Mouse (Mus musculus) CH12.LX (cell line): Measurements from ENCODE around the gene Cebpzos. TPM values are rescaled to one million over a fixed set of nuclear protein-coding genes. Genes with fewer than 3 reads are reported as not detected.

ENCODE experiments used
- DNase-seq: peaks from one replicate; pipeline ENCODE4 v3.0.0-alpha.2; 2013; ENCODE audit errors: extremely low read depth
- H3K27ac ChIP-seq: 2 replicates; pipeline ENCODE4 v1.5.1; 2012; ENCODE audit warnings: low read depth, mild to moderate bottlenecking, control low read depth, moderate library complexity; ENCODE audit not compliant: insufficient read depth
- H3K27me3 ChIP-seq: replicated peaks from 2 replicates; pipeline ENCODE3; 2012; ENCODE audit warnings: inconsistent platforms
- H3K36me3 ChIP-seq, 2 experiments: replicated peaks in 1 of 2; 2 replicates each; pipeline versions ENCODE3 to v1.6.1; 2012; ENCODE audit warnings: inconsistent platforms in 1 of 2, low read length in 1 of 2, mild to moderate bottlenecking in 1 of 2, mixed read lengths in 1 of 2, moderate library complexity in 1 of 2; ENCODE audit not compliant: control insufficient read depth in 1 of 2, insufficient read depth in 1 of 2
- H3K4me1 ChIP-seq, 2 experiments: 2 replicates each; pipeline ENCODE4 v1.6.1; 2012; ENCODE audit warnings: inconsistent platforms in 1 of 2, moderate library complexity in 1 of 2; ENCODE audit not compliant: insufficient read depth in 2 of 2, control insufficient read depth in 1 of 2
- H3K4me2 ChIP-seq: 2 replicates; pipeline ENCODE4 v1.6.1; 2012; ENCODE audit warnings: low read depth, mild to moderate bottlenecking, control low read depth; ENCODE audit not compliant: poor library complexity, insufficient read depth, severe bottlenecking
- H3K4me3 ChIP-seq, 3 experiments: fragments of 150-350 bp in 1 of 3; sonication (generic) in 1 of 3; replicated peaks in 1 of 3; 2 replicates each; pipeline versions ENCODE3 to v1.5.1; 2011 to 2012; ENCODE audit warnings: low read depth in 2 of 3, low read length in 2 of 3, mild to moderate bottlenecking in 2 of 3, moderate library complexity in 2 of 3, control low read depth in 1 of 3, improper control_type of control experiment in 1 of 3, inconsistent platforms in 1 of 3, mixed read lengths in 1 of 3; ENCODE audit not compliant: poor library complexity in 1 of 3
- H3K79me2 ChIP-seq: replicated peaks from 2 replicates; pipeline ENCODE4 v1.6.1; 2012; ENCODE audit warnings: mild to moderate bottlenecking, moderate library complexity; ENCODE audit not compliant: control insufficient read depth, poor library complexity, insufficient read depth, severe bottlenecking; ENCODE audit errors: extremely low read depth
- H3K9ac ChIP-seq: 2 replicates; pipeline ENCODE4 v1.6.1; 2012; ENCODE audit warnings: low read depth, mild to moderate bottlenecking, control low read depth, moderate library complexity; ENCODE audit not compliant: insufficient read depth
- H3K9me3 ChIP-seq: replicated peaks from 2 replicates; pipeline ENCODE3; 2012; ENCODE audit warnings: low read length, inconsistent platforms, mixed read lengths
- CHD1 ChIP-seq: IDR thresholded peaks from 2 replicates; pipeline ENCODE4 v1.6.1; 2012; ENCODE audit warnings: low read depth, low read length, improper control_type of control experiment, inconsistent platforms
- ETS1 ChIP-seq: conservative IDR thresholded peaks from 2 replicates; pipeline ENCODE4 v1.6.1; 2012; ENCODE audit warnings: low read depth, mild to moderate bottlenecking, inconsistent platforms, low read length, improper control_type of control experiment, moderate library complexity
- MAFK ChIP-seq: IDR thresholded peaks from 2 replicates; pipeline ENCODE4 v1.6.1; 2011; ENCODE audit warnings: low read length, improper control_type of control experiment; ENCODE audit not compliant: insufficient replicate concordance
- MAZ ChIP-seq: IDR thresholded peaks from 2 replicates; pipeline ENCODE4 v1.6.1; 2012; ENCODE audit warnings: low read depth, mild to moderate bottlenecking, inconsistent platforms, low read length, improper control_type of control experiment, moderate library complexity
- MEF2A ChIP-seq: IDR thresholded peaks from 2 replicates; pipeline ENCODE4 v1.6.1; 2014; ENCODE audit warnings: low read depth, mild to moderate bottlenecking, inconsistent platforms, low read length, improper control_type of control experiment, borderline replicate concordance
- NELFE ChIP-seq: IDR thresholded peaks from 2 replicates; pipeline ENCODE4 v1.6.1; 2011; ENCODE audit warnings: low read depth, low read length, improper control_type of control experiment
- NRF1 ChIP-seq: IDR thresholded peaks from 2 replicates; pipeline ENCODE4 v1.6.1; 2014; ENCODE audit warnings: low read depth, mild to moderate bottlenecking, inconsistent platforms, low read length, improper control_type of control experiment, moderate library complexity
- RAD21 ChIP-seq: IDR thresholded peaks from 2 replicates; pipeline ENCODE4 v1.6.1; 2011; ENCODE audit warnings: low read depth, mild to moderate bottlenecking, low read length, improper control_type of control experiment, moderate library complexity
- SMC3 ChIP-seq: IDR thresholded peaks from 2 replicates; pipeline ENCODE4 v1.6.1; 2011; ENCODE audit warnings: low read depth, low read length, improper control_type of control experiment
- TCF12 ChIP-seq: IDR thresholded peaks from 2 replicates; pipeline ENCODE4 v1.6.1; 2014; ENCODE audit warnings: low read depth, mild to moderate bottlenecking, inconsistent platforms, low read length, improper control_type of control experiment
- ZKSCAN1 ChIP-seq: IDR thresholded peaks from 2 replicates; pipeline ENCODE4 v1.6.1; 2012; ENCODE audit warnings: low read depth, inconsistent platforms, low read length, improper control_type of control experiment, borderline replicate concordance
- dilution Hi-C: fragments of 300-500 bp; cut with MboI; formaldehyde crosslinking; loops from 2 replicates; pipeline ENCODE4 v1.14.3; 2020; ENCODE audit warnings: low sequenced_read_pairs; ENCODE audit not compliant: extremely low pct_unique_long_range_greater_than_20kb, extremely low pct_ligation_motif_present
- in situ Hi-C: fragments of 300-500 bp; cut with MboI; formaldehyde crosslinking; loops from 3 replicates; pipeline ENCODE4 v1.14.3; 2019; ENCODE audit warnings: low sequenced_read_pairs, low pct_ligation_motif_present, low pct_unique_long_range_greater_than_20kb, mixed read lengths
- polyA plus RNA-seq: library from polyadenylated mRNA; unstranded; fragments of >175 nt; gene quantifications from 2 replicates; pipeline ENCODE4 v1.2.1, GENCODE M21; 2012; ENCODE audit warnings: low read depth; ENCODE audit not compliant: insufficient read length
- total RNA-seq, 2 experiments: library from RNA; depleted of rRNA; stranded (reverse); fragments of 300-350 nt in 1 of 2; fragments of >200 nt in 1 of 2; gene quantifications; 2 replicates each; pipeline ENCODE4 v1.2.3; 2012 to 2014

Gene Cebpzos
- total and polyA plus RNA-seq, 3 experiments, result 29.9 to 63.7 (median 34.8) TPM

DNA sequence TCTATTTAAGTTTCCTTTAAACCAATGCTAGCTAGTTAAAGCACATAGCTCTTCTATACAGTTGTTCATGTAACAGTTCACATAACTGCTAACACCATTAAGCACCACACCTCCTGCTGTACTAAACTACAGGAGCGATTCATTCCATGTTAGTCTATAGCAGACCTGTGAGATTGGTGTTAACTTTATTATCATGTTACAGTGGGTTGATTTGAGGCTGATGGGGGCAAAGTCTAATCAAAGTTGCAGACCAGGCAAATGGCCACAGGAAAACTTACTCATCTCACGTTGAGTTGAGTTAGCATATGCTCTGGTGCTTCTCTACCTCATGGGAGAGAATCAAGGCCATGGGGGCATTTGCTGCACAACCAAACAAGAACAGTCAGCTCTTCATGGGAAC is 6.9 kb upstream of the Cebpzos start:
- Histone ChIP-seq H3K79me2 (no peaks in the 10 kb centered on the region), H3K9ac (no peak overlapping the region), H3K9me3 (no peaks in the 10 kb centered on the region), H3K4me1 (peaks cover 0 to 2% of the 10 kb centered on the region in 2 experiments; a peak in 1 of 4 replicates), H3K27ac (no peak overlapping the region), H3K4me3 (no peak overlapping the region), H3K4me2 (no peak overlapping the region), H3K36me3 (no peaks in the 10 kb centered on the region), H3K27me3 (peaks cover 2% of the 10 kb centered on the region)
- dilution Hi-C loops (no loop called here), in situ Hi-C loops (no loop called here)
- DNase-seq, result no peak
- TF ChIP-seq NRF1, result no peak

DNA sequence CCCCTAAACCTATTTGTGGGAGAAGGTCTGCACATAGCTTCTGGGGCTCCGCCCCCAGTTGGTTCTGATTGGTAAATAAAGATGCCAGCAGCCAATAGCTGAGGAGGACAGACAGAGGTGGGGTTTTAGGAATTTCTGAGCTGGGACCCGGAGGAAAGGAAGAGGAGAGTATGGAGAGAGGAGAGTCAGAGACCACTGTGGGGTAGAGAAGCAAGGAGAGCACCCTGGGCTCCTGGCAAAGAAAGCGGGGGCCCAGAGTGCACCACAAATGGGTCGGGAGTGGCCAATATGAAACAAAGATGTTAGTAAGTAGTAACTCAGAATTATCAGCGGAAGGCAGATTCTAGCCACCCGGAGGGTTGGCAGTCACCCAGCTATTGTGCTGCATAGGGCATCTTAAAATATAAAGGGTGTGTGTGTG is 3.4 kb upstream of the Cebpzos start:
- Histone ChIP-seq H3K9ac (no peak overlapping the region), H3K4me2 (no peak overlapping the region), H3K27me3 (no peaks in the 10 kb centered on the region), H3K27ac (no peak overlapping the region), H3K9me3 (no peaks in the 10 kb centered on the region), H3K4me1 (peaks cover 2 to 14% of the 10 kb centered on the region in 2 experiments; a peak in 2 of 4 replicates), H3K4me3 (no peak overlapping the region), H3K36me3 (peaks cover 4 to 5% of the 10 kb centered on the region in 2 experiments), H3K79me2 (no peaks in the 10 kb centered on the region)
- TF ChIP-seq RAD21 (no peak), TCF12 (no peak), CHD1 (no peak), NRF1 (no peak), MEF2A (no peak), MAZ (no peak)
- dilution Hi-C loops, result no loop called here
- in situ Hi-C loops, result no loop called here
- DNase-seq, result no peak

GRCm38 (mm10) chr17:78913921-78914320 is 2.4 kb upstream of the Cebpzos start:
- peaks cover 10 to 14% of the 10 kb centered on the region in 2 experiments for H3K36me3 ChIP-seq
- no peak for TF ChIP-seq MAFK
- no peak for TF ChIP-seq NELFE
- no peak for TF ChIP-seq ZKSCAN1
- no peak for TF ChIP-seq SMC3
- no peak for TF ChIP-seq MEF2A
- no peak for TF ChIP-seq ETS1
- dilution Hi-C loops (no loop called here), in situ Hi-C loops (no loop called here)
- H3K4me2 ChIP-seq, result no peak overlapping the region
- no peak overlapping the region for H3K9ac ChIP-seq
- H3K27me3 ChIP-seq, result no peaks in the 10 kb centered on the region
- H3K27ac ChIP-seq, result no peak overlapping the region
- no peaks in the 10 kb centered on the region for H3K79me2 ChIP-seq
- H3K4me3 ChIP-seq, result no peak overlapping the region
- no peaks in the 10 kb centered on the region for H3K9me3 ChIP-seq
- peaks cover 2 to 17% of the 10 kb centered on the region in 2 experiments; a peak in 2 of 4 replicates for H3K4me1 ChIP-seq
- no peak for DNase-seq
